Mouse (Mus musculus): Measurements from ENCODE around the gene Mindy3. TPM values are rescaled to one million over a fixed set of nuclear protein-coding genes. Genes with fewer than 3 reads are reported as not detected.
"Not testable (repeated sequence)": the region's sequence is repeated elsewhere in the genome, so short reads cannot be mapped to it uniquely, and the experiment has no call there.

Mindy3 gene
- 10 to 100 TPM; 94.8 to 99.8 TPM for total RNA-seq (2021)
- long read RNA-seq, experiment 1, transcript Mindy3-216 (14 exons, 2,257 nt) = minor isoform, 5 of 62 reads
- long read RNA-seq, experiment 1, transcript Mindy3-201 (15 exons, 2,344 nt) = major isoform, 12 of 62 reads
- long read RNA-seq, experiment 1, transcript Mindy3-217 (10 exons, 1,843 nt) = minor isoform, 6 of 62 reads
- long read RNA-seq, experiment 1, partial matches to known transcripts = 1 of 62 reads
- long read RNA-seq, experiment 1, other reads (novel, unspliced or antisense) = 34 of 62 reads
- long read RNA-seq, experiment 2, transcript Mindy3-216 (14 exons, 2,257 nt) = minor isoform, 7 of 78 reads
- long read RNA-seq, experiment 2, transcript Mindy3-217 (10 exons, 1,843 nt) = major isoform, 13 of 78 reads
- long read RNA-seq, experiment 2, transcript Mindy3-201 (15 exons, 2,344 nt) = minor isoform, 11 of 78 reads
- long read RNA-seq, experiment 2, partial matches to known transcripts = 1 of 78 reads
- long read RNA-seq, experiment 2, other reads (novel, unspliced or antisense) = 42 of 78 reads

GRCm38 (mm10) chr2:12419262-12419655 is at the start of gene Mindy3:
Gene Mindy3, minus strand, starts transcription at chr2:12419470.
- DNase-seq (ENCODE audit: low spot score in 2 of 2) = peak; percentile 87 to 90

- DNase-seq (ENCODE audit: low spot score in 2 of 2) = no peak
Measured at GRCm38 (mm10) chr2:12459732-12460131, 40.5 kb upstream of the Mindy3 start.

- no peak for DNase-seq (ENCODE audit: low spot score in 2 of 2)
Measured at GRCm38 (mm10) chr2:12450108-12450507, 30.8 kb upstream of the Mindy3 start.

- no peak for DNase-seq (ENCODE audit: low spot score in 2 of 2)
Measured at GRCm38 (mm10) chr2:12440120-12440519, 20.9 kb upstream of the Mindy3 start.

GRCm38 (mm10) chr2:12439543-12439942 is 20.3 kb upstream of the Mindy3 start:
- DNase-seq (ENCODE audit: low spot score in 2 of 2) = no peak

- peak in 1 of 2 experiments; percentile 60 for DNase-seq (ENCODE audit: low spot score in 2 of 2)
Measured at GRCm38 (mm10) chr2:12438181-12438580, 18.9 kb upstream of the Mindy3 start.

GRCm38 (mm10) chr2:12432055-12432454 is 12.8 kb upstream of the Mindy3 start:
- DNase-seq (ENCODE audit: low spot score in 2 of 2) = no peak

GRCm38 (mm10) chr2:12424374-12424773 is 5.1 kb upstream of the Mindy3 start:
- DNase-seq (ENCODE audit: low spot score in 2 of 2) = no peak

GRCm38 (mm10) chr2:12423426-12423825 is 4.2 kb upstream of the Mindy3 start:
- not testable (repeated sequence) for DNase-seq (ENCODE audit: low spot score in 2 of 2)

- DNase-seq (ENCODE audit: low spot score in 2 of 2) = peak; percentile 27 to 33
Measured at GRCm38 (mm10) chr2:12418534-12419261, 572 bp downstream of the Mindy3 start.

- DNase-seq (ENCODE audit: low spot score in 2 of 2) = no peak
Measured at GRCm38 (mm10) chr2:12418121-12418520, 1.1 kb downstream of the Mindy3 start.

GRCm38 (mm10) chr2:12412309-12412708 is 7.0 kb downstream of the Mindy3 start:
- no peak for DNase-seq (ENCODE audit: low spot score in 2 of 2)

- no peak for DNase-seq (ENCODE audit: low spot score in 2 of 2)
Measured at GRCm38 (mm10) chr2:12411129-12411528, 8.1 kb downstream of the Mindy3 start.

- no peak for DNase-seq (ENCODE audit: low spot score in 2 of 2)
Measured at GRCm38 (mm10) chr2:12406737-12407136, 12.5 kb downstream of the Mindy3 start.

GRCm38 (mm10) chr2:12402469-12402868 is 16.8 kb downstream of the Mindy3 start:
- no peak for DNase-seq (ENCODE audit: low spot score in 2 of 2)

GRCm38 (mm10) chr2:12401137-12401536 is 18.1 kb downstream of the Mindy3 start:
- DNase-seq (ENCODE audit: low spot score in 2 of 2) = no peak

- peak in 1 of 2 experiments; percentile 84 for DNase-seq (ENCODE audit: low spot score in 2 of 2)
Measured at GRCm38 (mm10) chr2:12389028-12389427, 30.2 kb downstream of the Mindy3 start.

- DNase-seq (ENCODE audit: low spot score in 2 of 2) = no peak
Measured at GRCm38 (mm10) chr2:12388569-12388968, 30.7 kb downstream of the Mindy3 start.

GRCm38 (mm10) chr2:12384389-12384788 is 34.9 kb downstream of the Mindy3 start:
- DNase-seq (ENCODE audit: low spot score in 2 of 2) = no peak

GRCm38 (mm10) chr2:12382650-12383049 is 36.6 kb downstream of the Mindy3 start:
- DNase-seq (ENCODE audit: low spot score in 2 of 2) = no peak

GRCm38 (mm10) chr2:12380233-12380632 is 39.0 kb downstream of the Mindy3 start:
- no peak for DNase-seq (ENCODE audit: low spot score in 2 of 2)

- no peak for DNase-seq (ENCODE audit: low spot score in 2 of 2)
Measured at GRCm38 (mm10) chr2:12378591-12378990, 40.7 kb downstream of the Mindy3 start.
